Mouse (Mus musculus) yolk sac, embryonic 10.5 days (tissue): ENCODE measurements around the gene Cep41.
A peak's percentile ranks its signal among the peaks of the same experiment; 100 is the strongest.

Source experiments
- DNase-seq: peaks from one replicate; pipeline ENCODE4 v3.0.0-alpha.2; 2017; ENCODE audit warnings: low spot score

Cep41 gene

DNA sequence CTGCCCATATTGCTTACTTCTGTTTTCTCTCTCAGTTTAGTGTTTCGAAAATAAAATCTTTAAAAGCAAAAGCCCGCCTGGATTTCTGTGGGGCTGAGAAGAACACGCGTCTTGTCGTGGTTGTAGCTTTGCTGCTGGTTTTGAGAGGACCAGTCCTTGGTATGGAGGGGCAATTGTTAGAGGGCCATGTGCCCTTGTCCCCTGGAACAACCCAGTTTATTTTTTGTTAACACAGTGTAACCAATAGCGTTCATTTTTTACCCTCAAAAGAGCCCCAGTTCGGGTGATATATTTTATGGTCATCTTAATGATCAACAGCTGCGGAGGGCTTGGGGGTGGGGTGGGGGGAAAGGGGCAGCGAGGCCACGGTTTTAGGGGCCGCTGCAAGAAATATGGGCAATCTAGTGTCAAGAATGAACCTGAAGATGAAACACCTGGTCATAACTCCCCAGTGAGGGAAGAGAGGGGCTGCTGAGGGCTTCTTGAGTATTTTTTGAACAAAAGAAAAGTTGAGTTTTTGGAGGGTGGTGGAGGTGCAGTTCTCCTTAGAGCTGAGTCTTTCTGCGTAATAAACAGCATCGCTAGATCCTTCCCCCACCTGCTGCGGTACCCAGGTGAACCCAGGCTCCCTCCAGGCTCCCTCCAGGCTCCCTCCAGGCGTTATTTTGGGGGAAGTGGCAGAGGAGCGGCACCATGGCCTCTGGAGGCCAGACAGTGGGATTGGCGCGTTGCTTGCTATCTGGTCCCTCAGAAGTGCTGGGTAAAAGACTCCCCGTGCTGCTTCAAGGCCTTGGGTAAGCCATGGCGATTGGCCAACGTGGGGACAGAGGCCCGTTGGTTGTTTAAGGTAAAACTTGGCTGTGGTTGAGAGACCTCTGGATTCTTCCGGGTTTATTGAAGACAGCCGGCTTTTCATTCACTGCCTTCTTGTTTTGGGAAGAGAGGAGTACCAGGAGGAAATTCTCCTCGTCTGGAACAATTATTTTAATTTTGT is 17.1 kb upstream of the Cep41 start:
- no peak for DNase-seq

DNA sequence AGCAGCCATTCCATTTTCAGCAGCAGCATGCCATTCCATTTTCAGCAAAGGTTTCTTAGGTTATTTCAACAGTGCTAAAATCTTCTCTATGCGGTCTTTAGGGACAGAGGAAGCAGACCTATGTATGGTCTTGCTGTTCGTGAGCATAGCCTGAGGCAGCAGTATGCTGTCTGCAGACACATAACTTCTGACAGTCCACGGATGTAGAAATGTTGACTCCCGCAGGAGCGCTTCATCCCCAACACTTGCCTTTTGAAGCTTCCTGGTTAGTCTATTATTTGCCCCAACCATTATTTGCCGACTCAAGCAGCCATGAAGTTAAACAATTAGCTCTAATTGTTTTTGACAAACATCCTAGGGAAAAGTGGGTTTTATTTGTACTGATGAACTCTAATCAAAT is 15.6 kb upstream of the Cep41 start:
- no peak for DNase-seq

DNA sequence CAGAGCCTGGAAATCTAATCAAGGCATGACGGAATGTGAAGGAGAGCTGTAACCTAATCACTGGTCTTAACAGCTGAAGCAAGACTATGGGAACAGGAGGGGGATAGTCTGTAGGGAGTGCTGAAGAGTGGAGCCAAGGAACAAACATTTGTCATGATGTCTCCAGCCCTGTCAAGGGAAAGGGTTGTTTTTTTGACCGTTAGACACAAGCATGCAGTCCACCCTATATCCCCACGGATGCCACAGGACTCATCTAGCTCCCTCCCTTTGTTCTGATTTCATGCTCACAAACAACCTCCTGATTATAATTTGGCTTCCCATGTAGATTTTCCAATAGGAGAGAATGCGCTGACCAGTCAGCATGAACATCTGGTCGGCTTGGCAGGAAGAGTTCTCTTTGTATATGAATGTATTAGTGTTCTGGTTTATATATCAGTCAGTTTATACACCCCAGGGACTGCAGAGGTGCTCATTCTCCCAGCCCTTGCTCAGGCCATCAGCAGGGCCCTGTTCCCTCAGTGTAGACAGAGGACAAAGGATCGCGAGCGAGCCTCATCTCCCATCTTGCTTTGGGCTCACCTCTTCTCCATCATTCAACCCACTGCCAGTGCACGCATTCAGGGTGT is 10.5 kb upstream of the Cep41 start:
- no peak for DNase-seq

GRCm38 (mm10) chr6:30703476-30703875 is 9.9 kb upstream of the Cep41 start:
- DNase-seq, result no peak

DNA sequence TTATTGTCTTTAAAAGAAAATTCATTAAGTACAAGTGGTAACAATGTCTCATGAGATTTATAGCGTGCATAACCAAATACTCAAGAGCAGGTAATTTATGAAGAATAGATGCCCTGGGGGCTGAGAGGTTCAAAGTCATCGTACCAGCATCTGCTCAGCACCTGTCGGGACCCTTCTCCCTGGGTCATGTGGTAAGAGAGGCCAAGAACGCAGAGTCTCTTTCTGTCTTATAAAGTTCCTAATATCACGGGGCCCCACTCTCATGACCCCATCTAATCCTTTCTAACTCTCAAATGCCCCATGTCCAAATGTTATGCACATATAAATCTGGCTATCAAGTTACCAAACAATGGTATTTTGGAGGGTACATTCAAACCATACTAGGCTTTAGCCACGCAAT is 9.3 kb upstream of the Cep41 start:
- no peak for DNase-seq

GRCm38 (mm10) chr6:30700182-30700581 is 6.6 kb upstream of the Cep41 start:
- peak; percentile 39 for DNase-seq

GRCm38 (mm10) chr6:30698036-30698435 is 4.5 kb upstream of the Cep41 start:
- no peak for DNase-seq

GRCm38 (mm10) chr6:30697464-30697863 is 3.9 kb upstream of the Cep41 start:
- no peak for DNase-seq

DNA sequence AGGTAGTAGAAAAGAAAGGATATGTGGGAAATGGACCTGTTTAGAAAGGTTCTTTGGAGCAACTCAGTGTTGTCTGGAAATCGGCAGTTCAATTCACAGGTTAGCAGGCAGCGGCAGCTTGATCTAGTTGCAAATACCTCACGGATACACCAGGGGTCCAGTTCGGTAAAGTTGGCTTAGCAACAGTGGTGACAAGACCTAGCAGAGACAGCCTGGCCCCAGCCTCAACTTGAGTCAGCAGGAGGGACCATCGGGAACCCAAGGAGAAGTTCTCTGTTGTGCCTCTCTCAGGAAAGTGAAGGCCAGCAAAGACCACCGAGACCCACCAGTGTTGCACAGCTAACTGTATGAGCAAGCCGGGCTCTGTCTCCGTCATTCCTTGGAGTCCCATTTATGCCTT is 1.6 kb upstream of the Cep41 start:
- no peak for DNase-seq

- DNase-seq, result no peak
Measured at GRCm38 (mm10) chr6:30694209-30694608, 660 bp upstream of the Cep41 start.

GRCm38 (mm10) chr6:30692826-30693225 is 723 bp downstream of the Cep41 start:
- no peak for DNase-seq

- DNase-seq, result no peak
Measured at GRCm38 (mm10) chr6:30687198-30687597, 6.4 kb downstream of the Cep41 start.

GRCm38 (mm10) chr6:30684570-30684969 is 9.0 kb downstream of the Cep41 start:
- DNase-seq, result no peak

DNA sequence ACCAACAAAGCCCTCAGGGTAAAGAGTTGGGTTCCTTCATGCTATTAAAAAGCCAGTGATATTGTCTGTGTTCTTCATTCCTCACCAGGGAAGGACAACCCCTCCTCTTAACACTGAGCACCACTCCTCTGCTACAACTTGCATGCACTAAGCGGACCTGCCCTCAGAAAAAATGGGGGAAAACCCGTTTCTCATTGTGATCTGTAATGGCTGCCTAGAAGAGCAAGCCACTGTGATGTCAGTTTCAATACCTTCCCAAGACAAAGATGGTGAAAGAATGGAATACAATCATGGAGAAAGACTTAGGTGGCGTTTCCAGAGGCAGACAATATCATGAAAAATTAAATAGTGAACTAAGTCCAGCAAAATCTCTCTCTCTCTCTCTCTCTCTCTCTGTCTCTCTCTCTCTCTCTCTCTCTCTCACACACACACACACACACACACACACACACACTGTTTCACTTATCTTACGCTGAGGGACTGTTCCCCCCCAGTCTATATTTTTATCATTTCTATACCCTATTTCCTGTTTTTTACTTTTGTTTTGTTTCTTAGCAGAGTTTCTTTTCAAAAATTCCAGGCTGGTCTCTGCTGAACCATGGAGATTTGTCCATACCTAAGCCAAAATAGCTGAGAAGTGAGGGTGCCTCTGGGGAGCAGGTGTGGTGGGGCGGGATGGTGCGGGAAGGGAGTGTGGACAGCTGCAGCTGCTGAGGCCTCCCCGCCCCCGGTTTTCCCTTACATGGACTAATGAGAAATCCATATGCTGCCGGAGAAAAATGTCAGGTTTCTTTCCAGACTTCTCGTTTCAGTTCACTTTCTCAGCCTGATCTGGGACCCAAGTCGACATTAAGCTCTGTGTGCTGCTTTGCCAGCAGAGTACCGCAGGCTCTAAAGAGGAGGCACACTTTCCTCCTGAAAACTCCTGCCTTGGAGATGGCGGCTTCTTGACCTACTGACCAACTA is 11.3 kb downstream of the Cep41 start:
- no peak for DNase-seq

DNA sequence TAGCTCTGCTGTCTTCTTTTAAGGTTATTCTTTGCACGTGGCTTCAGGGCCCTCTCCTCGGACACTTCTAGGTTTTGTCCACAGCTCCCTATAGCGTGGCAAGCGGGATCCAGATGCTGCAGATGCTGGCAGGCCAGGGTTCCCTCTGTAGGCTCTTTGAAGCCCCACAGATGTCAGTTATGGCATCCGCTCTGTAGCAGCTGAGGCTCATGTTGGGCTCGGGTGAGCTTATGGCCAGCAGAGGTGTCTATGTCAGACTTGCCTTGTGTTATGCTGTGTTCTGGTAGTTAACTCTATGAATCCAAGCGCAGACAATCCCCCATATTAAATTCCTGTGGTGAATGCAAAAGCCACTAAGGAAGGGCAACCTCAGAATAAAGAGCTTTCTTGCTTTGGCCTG is 13.1 kb downstream of the Cep41 start:
- no peak for DNase-seq

DNA sequence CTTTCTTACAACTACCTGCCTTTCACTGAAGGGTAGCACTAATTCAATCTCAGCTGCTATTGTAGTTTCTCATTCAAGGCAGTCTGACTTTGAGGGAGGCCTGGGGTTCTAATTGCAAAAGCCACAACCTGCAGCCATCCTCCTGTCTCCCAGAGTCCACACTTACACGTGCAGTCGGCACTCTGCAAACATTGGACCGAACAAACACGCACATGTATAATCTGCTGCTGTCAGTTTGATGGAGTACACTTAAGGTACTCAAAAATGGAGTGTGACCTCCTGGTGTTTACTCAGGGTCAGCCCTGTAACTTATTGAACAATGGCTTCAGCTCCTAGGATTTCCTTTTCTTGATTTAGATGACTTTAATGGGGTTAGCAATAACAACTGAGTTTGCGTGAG is 14.0 kb downstream of the Cep41 start:
- peak; percentile 43 for DNase-seq

- DNase-seq, result no peak
Measured at GRCm38 (mm10) chr6:30678482-30678881, 15.1 kb downstream of the Cep41 start.

DNA sequence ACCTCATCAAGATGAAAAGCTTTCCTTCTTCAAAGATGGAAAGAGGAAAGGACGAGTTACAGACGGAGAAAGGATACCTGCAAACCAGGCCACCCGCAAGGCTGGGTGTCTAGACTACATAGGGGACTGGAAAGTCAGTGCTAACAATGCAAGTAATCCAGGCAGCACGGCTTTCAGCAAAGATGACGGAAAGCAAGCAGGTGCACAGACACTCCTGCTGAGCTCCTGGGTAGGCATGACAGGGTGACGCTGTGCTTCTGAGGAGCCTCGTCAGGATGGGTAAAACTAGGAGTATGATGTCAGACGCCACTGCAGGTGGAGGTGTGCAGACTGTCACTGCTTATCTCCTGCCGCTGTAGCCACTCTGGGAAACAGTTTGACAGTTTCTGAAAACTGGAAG is 16.0 kb downstream of the Cep41 start:
- no peak for DNase-seq

DNA sequence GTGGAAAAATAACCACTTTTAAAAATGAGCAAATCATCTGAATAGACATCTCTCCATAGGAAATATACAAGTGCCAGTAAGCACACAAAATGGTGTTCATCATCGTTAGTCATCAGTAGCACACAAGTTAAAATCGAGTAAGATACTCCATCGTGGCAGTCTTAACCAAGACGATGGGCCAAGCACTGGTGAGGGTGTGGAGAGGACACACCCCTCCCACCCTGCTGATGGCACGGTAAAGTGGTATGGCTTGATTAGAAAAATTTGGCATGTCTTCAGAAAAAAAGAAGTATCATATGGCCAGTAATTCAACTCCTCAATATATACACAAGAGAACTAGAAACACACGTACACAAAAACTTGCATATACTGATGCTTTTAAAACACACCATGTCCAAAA is 17.0 kb downstream of the Cep41 start:
- DNase-seq, result no peak

DNA sequence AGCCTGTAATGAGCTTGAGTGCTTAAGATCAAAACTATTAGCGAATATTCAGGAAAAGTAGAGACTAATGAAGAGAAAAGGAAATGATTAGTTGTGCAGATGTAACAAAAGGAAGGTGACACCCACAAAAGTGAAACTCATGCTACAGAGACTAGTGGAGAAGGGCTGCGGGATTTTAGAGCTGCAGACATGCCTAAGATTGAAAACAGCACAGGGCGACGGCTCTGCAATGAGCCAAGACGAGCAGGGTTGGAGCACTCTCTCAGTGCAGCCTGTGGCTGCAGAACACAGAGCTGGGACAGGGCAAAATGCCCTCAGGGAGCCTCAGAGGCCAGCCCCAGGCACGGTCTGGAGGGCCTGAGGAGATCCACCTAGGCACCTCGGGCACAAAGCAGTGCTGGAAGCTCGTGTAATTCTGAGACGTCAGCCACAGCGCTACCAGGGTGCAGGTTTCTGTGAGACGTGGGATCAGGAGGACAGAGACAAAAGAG is 18.2 kb downstream of the Cep41 start:
- no peak for DNase-seq

DNA sequence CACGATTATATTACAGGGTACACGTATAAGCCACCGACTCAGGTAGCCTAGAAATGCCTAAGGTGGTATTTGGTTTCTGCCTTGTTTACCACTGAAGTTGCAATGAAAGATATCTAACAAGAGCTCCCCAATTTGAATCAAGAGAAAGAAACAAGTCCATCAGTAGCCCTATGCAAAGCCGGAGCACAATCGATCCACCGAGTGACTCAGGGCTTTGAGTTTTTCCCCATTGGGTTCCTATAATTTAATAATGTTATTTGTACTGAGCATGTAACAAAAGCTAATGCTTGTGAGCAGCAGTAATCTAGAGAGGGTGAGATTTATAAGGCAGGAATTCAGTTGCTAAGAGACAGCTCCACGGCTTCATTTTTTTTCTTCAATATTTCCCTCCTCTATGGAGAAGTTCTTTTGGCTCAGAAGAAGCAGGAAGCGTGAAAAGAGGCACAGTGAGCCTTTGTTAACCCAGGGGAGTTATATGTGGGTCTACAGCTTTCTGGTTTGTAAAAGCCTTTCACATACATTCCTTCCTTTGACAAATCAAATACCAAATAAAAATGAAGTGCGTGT is 18.8 kb downstream of the Cep41 start:
- no peak for DNase-seq
